Mouse (Mus musculus) ES-E14 (cell line): ENCODE measurements around the gene 5730596B20Rik.

Source experiments
- CHD2 ChIP-seq: IDR thresholded peaks from 2 replicates; pipeline ENCODE4 v1.6.1; 2014; ENCODE audit warnings: mild to moderate bottlenecking, low read depth, low read length, inconsistent platforms
- ZC3H11A ChIP-seq: IDR thresholded peaks from 2 replicates; pipeline ENCODE4 v1.6.1; 2012; ENCODE audit warnings: low read depth, mild to moderate bottlenecking, inconsistent platforms, low read length, borderline replicate concordance

DNA sequence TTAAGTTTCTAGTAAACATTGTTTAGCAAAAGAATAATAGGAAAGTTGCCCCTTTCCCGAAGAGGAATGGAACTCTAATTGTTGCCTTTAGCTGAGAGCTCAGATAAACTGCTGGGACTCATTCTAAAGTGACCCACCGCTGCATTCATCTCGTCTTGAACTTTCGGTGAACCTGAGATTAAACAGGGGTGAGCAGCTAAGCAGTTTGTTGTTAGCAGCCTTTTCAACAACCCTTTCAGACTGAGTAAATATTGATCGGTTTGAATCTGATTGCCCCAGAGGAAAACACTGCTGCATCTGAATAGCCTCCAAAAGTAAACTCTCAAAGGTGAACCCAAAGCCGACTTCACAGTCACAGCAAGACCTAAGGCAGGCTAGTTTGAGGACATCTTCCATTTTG lies 24.0 kb upstream of the 5730596B20Rik start:
- TF ChIP-seq CHD2 (no peak), ZC3H11A (no peak)
